Mouse (Mus musculus): ENCODE results near the gene Zfp354b. TPM values are rescaled to one million over a fixed set of nuclear protein-coding genes. Genes with fewer than 3 reads are reported as not detected.

Zfp354b gene
- polyA plus RNA-seq (2015; fragmentation: Nextera tagmentation; extraction: Ambion mirVana): 3.9 and 4.4 TPM in 2 replicates

GRCm38 (mm10) chr11:50931451-50931866, at the start of gene Zfp354b:
Gene Zfp354b (minus strand): TSS chr11:50931633.
- H3K27ac ChIP-seq (ENCODE audit: low read length): peak within 1 kb of the TSS; percentile 65; the same call in 1 of the 2 replicates
- peak within 1 kb of the TSS; percentile 78 for H3K4me3 ChIP-seq (replicated peaks; ENCODE audit: low read length)
- H3K4me2 ChIP-seq (ENCODE audit: low read length): peak within 1 kb of the TSS; percentile 92
- WGBS: 2% methylated on average over 18 of the region's 18 CpGs
- H3K9me3 ChIP-seq (ENCODE audit: control insufficient read depth, low read length): no peaks in the 10 kb centered on the region
- H3K27me3 ChIP-seq (replicated peaks; ENCODE audit: control insufficient read depth, insufficient read depth, low read length): no peaks in the 10 kb centered on the region
- H3K36me3 ChIP-seq (ENCODE audit: control insufficient read depth, insufficient read depth): no peaks in the 10 kb centered on the region
- ATAC-seq: peak; percentile 96
- H3K4me1 ChIP-seq (replicated peaks; ENCODE audit: control insufficient read depth, insufficient read depth, low read length): peaks cover 8% of the 10 kb centered on the region
- peak within 1 kb of the TSS; percentile 84 for H3K9ac ChIP-seq (replicated peaks; ENCODE audit: low read depth, low read length)

- H3K9me3 ChIP-seq (ENCODE audit: control insufficient read depth, low read length): no peaks in the 10 kb centered on the region
- H3K4me1 ChIP-seq (replicated peaks; ENCODE audit: control insufficient read depth, insufficient read depth, low read length): no peaks in the 10 kb centered on the region
- no peak overlapping the region for H3K4me2 ChIP-seq (ENCODE audit: low read length)
- no peak overlapping the region for H3K27ac ChIP-seq (ENCODE audit: low read length)
- WGBS: 66% methylated on average over 4 of the region's 4 CpGs
- H3K9ac ChIP-seq (replicated peaks; ENCODE audit: low read depth, low read length): no peak overlapping the region
- H3K27me3 ChIP-seq (replicated peaks; ENCODE audit: control insufficient read depth, insufficient read depth, low read length): no peaks in the 10 kb centered on the region
- ATAC-seq: no peak
- no peaks in the 10 kb centered on the region for H3K36me3 ChIP-seq (ENCODE audit: control insufficient read depth, insufficient read depth)
- H3K4me3 ChIP-seq (replicated peaks; ENCODE audit: low read length): no peak overlapping the region
Measured at GRCm38 (mm10) chr11:50977216-50977615, 45.8 kb upstream of the Zfp354b start.

GRCm38 (mm10) chr11:50966230-50966629, 34.8 kb upstream of the Zfp354b start, which contains the start of gene Olfr1378:
Gene Olfr1378 (plus strand): TSS chr11:50966530.
- ATAC-seq: no peak
- H3K9ac ChIP-seq (replicated peaks; ENCODE audit: low read depth, low read length): no peak within 1 kb of the TSS
- H3K4me1 ChIP-seq (replicated peaks; ENCODE audit: control insufficient read depth, insufficient read depth, low read length): no peaks in the 10 kb centered on the region
- no peak within 1 kb of the TSS for H3K4me2 ChIP-seq (ENCODE audit: low read length)
- H3K27me3 ChIP-seq (replicated peaks; ENCODE audit: control insufficient read depth, insufficient read depth, low read length): no peaks in the 10 kb centered on the region
- H3K36me3 ChIP-seq (ENCODE audit: control insufficient read depth, insufficient read depth): no peaks in the 10 kb centered on the region
- no peak within 1 kb of the TSS for H3K4me3 ChIP-seq (replicated peaks; ENCODE audit: low read length)
- H3K9me3 ChIP-seq (ENCODE audit: control insufficient read depth, low read length): no peaks in the 10 kb centered on the region
- no peak within 1 kb of the TSS for H3K27ac ChIP-seq (ENCODE audit: low read length)
- WGBS: 87% methylated on average over 11 of the region's 11 CpGs

- H3K9me3 ChIP-seq (ENCODE audit: control insufficient read depth, low read length): no peaks in the 10 kb centered on the region
- ATAC-seq: no peak
- no peak overlapping the region for H3K4me2 ChIP-seq (ENCODE audit: low read length)
- H3K27ac ChIP-seq (ENCODE audit: low read length): no peak overlapping the region
- no peaks in the 10 kb centered on the region for H3K27me3 ChIP-seq (replicated peaks; ENCODE audit: control insufficient read depth, insufficient read depth, low read length)
- no peaks in the 10 kb centered on the region for H3K4me1 ChIP-seq (replicated peaks; ENCODE audit: control insufficient read depth, insufficient read depth, low read length)
- H3K4me3 ChIP-seq (replicated peaks; ENCODE audit: low read length): no peak overlapping the region
- no peak overlapping the region for H3K9ac ChIP-seq (replicated peaks; ENCODE audit: low read depth, low read length)
- 84% methylated on average over 2 of the region's 2 CpGs for WGBS
- H3K36me3 ChIP-seq (ENCODE audit: control insufficient read depth, insufficient read depth): no peaks in the 10 kb centered on the region
Measured at GRCm38 (mm10) chr11:50964886-50965285, 33.5 kb upstream of the Zfp354b start.

GRCm38 (mm10) chr11:50953665-50954064, 22.2 kb upstream of the Zfp354b start, which contains the start of gene Prop1:
Gene Prop1 (minus strand): TSS chr11:50953765.
- no peaks in the 10 kb centered on the region for H3K4me1 ChIP-seq (replicated peaks; ENCODE audit: control insufficient read depth, insufficient read depth, low read length)
- H3K9ac ChIP-seq (replicated peaks; ENCODE audit: low read depth, low read length): no peak within 1 kb of the TSS
- no peak for ATAC-seq
- no peaks in the 10 kb centered on the region for H3K27me3 ChIP-seq (replicated peaks; ENCODE audit: control insufficient read depth, insufficient read depth, low read length)
- H3K4me3 ChIP-seq (replicated peaks; ENCODE audit: low read length): no peak within 1 kb of the TSS
- no peak within 1 kb of the TSS for H3K4me2 ChIP-seq (ENCODE audit: low read length)
- WGBS: 57% methylated on average over 6 of the region's 6 CpGs
- H3K27ac ChIP-seq (ENCODE audit: low read length): no peak within 1 kb of the TSS
- no peaks in the 10 kb centered on the region for H3K9me3 ChIP-seq (ENCODE audit: control insufficient read depth, low read length)
- H3K36me3 ChIP-seq (ENCODE audit: control insufficient read depth, insufficient read depth): no peaks in the 10 kb centered on the region

GRCm38 (mm10) chr11:50952290-50952689, 20.9 kb upstream of the Zfp354b start:
- H3K27ac ChIP-seq (ENCODE audit: low read length): no peak overlapping the region
- H3K9me3 ChIP-seq (ENCODE audit: control insufficient read depth, low read length): no peaks in the 10 kb centered on the region
- no peaks in the 10 kb centered on the region for H3K4me1 ChIP-seq (replicated peaks; ENCODE audit: control insufficient read depth, insufficient read depth, low read length)
- no peak overlapping the region for H3K4me2 ChIP-seq (ENCODE audit: low read length)
- ATAC-seq: no peak
- H3K4me3 ChIP-seq (replicated peaks; ENCODE audit: low read length): no peak overlapping the region
- H3K27me3 ChIP-seq (replicated peaks; ENCODE audit: control insufficient read depth, insufficient read depth, low read length): no peaks in the 10 kb centered on the region
- no peaks in the 10 kb centered on the region for H3K36me3 ChIP-seq (ENCODE audit: control insufficient read depth, insufficient read depth)
- no peak overlapping the region for H3K9ac ChIP-seq (replicated peaks; ENCODE audit: low read depth, low read length)
- WGBS: 77% methylated on average over 14 of the region's 14 CpGs

GRCm38 (mm10) chr11:50943506-50943905, 12.1 kb upstream of the Zfp354b start, which contains the start of gene 4933414I15Rik:
Gene 4933414I15Rik (minus strand): TSS chr11:50943765.
- H3K9ac ChIP-seq (replicated peaks; ENCODE audit: low read depth, low read length): no peak within 1 kb of the TSS
- ATAC-seq: no peak
- H3K36me3 ChIP-seq (ENCODE audit: control insufficient read depth, insufficient read depth): no peaks in the 10 kb centered on the region
- H3K4me2 ChIP-seq (ENCODE audit: low read length): no peak within 1 kb of the TSS
- H3K4me3 ChIP-seq (replicated peaks; ENCODE audit: low read length): no peak within 1 kb of the TSS
- H3K27me3 ChIP-seq (replicated peaks; ENCODE audit: control insufficient read depth, insufficient read depth, low read length): no peaks in the 10 kb centered on the region; the same call in 1 of the 2 replicates
- no peaks in the 10 kb centered on the region for H3K9me3 ChIP-seq (ENCODE audit: control insufficient read depth, low read length)
- no peak within 1 kb of the TSS for H3K27ac ChIP-seq (ENCODE audit: low read length)
- no peaks in the 10 kb centered on the region for H3K4me1 ChIP-seq (replicated peaks; ENCODE audit: control insufficient read depth, insufficient read depth, low read length)
- 82% methylated on average over 14 of the region's 14 CpGs for WGBS

GRCm38 (mm10) chr11:50942386-50942785, 11.0 kb upstream of the Zfp354b start:
- H3K9me3 ChIP-seq (ENCODE audit: control insufficient read depth, low read length): no peaks in the 10 kb centered on the region
- H3K4me1 ChIP-seq (replicated peaks; ENCODE audit: control insufficient read depth, insufficient read depth, low read length): no peaks in the 10 kb centered on the region
- ATAC-seq: no peak

GRCm38 (mm10) chr11:50939621-50940366, 8.4 kb upstream of the Zfp354b start:
- ATAC-seq: peak; percentile 58; the same call in 1 of the 2 replicates
- H3K4me2 ChIP-seq (ENCODE audit: low read length): no peak overlapping the region
- H3K4me1 ChIP-seq (replicated peaks; ENCODE audit: control insufficient read depth, insufficient read depth, low read length): no peaks in the 10 kb centered on the region
- H3K27me3 ChIP-seq (replicated peaks; ENCODE audit: control insufficient read depth, insufficient read depth, low read length): no peaks in the 10 kb centered on the region; the same call in 1 of the 2 replicates
- H3K4me3 ChIP-seq (replicated peaks; ENCODE audit: low read length): no peak overlapping the region
- WGBS: 34% methylated on average over 14 of the region's 14 CpGs
- no peak overlapping the region for H3K27ac ChIP-seq (ENCODE audit: low read length)
- H3K36me3 ChIP-seq (ENCODE audit: control insufficient read depth, insufficient read depth): no peaks in the 10 kb centered on the region
- no peak overlapping the region for H3K9ac ChIP-seq (replicated peaks; ENCODE audit: low read depth, low read length)
- no peaks in the 10 kb centered on the region for H3K9me3 ChIP-seq (ENCODE audit: control insufficient read depth, low read length)

More at GRCm38 (mm10) chr11:50942386-50942785, 11.0 kb upstream of the Zfp354b start:
- H3K9ac ChIP-seq (replicated peaks; ENCODE audit: low read depth, low read length): no peak overlapping the region
- 78% methylated on average over 12 of the region's 12 CpGs for WGBS
- H3K36me3 ChIP-seq (ENCODE audit: control insufficient read depth, insufficient read depth): no peaks in the 10 kb centered on the region
- H3K27ac ChIP-seq (ENCODE audit: low read length): no peak overlapping the region
- H3K4me3 ChIP-seq (replicated peaks; ENCODE audit: low read length): no peak overlapping the region
- H3K4me2 ChIP-seq (ENCODE audit: low read length): no peak overlapping the region
- no peaks in the 10 kb centered on the region; the same call in 1 of the 2 replicates for H3K27me3 ChIP-seq (replicated peaks; ENCODE audit: control insufficient read depth, insufficient read depth, low read length)

All from forebrain, embryonic 16.5 days (tissue).